Mouse (Mus musculus) heart, embryonic 11.5 days (tissue): ENCODE data around the gene Rrp1b. TPM values are rescaled to one million over a fixed set of nuclear protein-coding genes. Genes with fewer than 3 reads are reported as not detected.

Source experiments
- ATAC-seq: fragments of 200-750 bp; cut with Nextera tagmentation; replicated peaks from 2 replicates; pipeline ENCODE4 v1.8.0; 2017; ENCODE audit warnings: moderate library complexity; ENCODE audit not compliant: insufficient number of reproducible peaks, low FRiP score, low TSS enrichment
- H3K27ac ChIP-seq: fragments of 300-500 bp; sonication (generic); 2 replicates; pipeline ENCODE4 v1.5.1; 2014; ENCODE audit warnings: mild to moderate bottlenecking, low read depth, low read length
- H3K27me3 ChIP-seq: fragments of 300-500 bp; sonication (generic); 2 replicates; pipeline ENCODE4 v1.6.1; 2014; ENCODE audit warnings: mild to moderate bottlenecking, low read length, mixed read lengths; ENCODE audit not compliant: control insufficient read depth, insufficient read depth
- H3K36me3 ChIP-seq: fragments of 300-500 bp; sonication (generic); 2 replicates; pipeline ENCODE4 v1.6.1; 2014; ENCODE audit warnings: mild to moderate bottlenecking, low read length, moderate library complexity, mixed read lengths; ENCODE audit not compliant: control insufficient read depth, insufficient read depth
- H3K4me1 ChIP-seq: fragments of 300-500 bp; sonication (generic); 2 replicates; pipeline ENCODE4 v1.6.1; 2014; ENCODE audit warnings: low read length; ENCODE audit not compliant: control insufficient read depth, insufficient read depth
- H3K4me2 ChIP-seq: fragments of 300-500 bp; sonication (generic); 2 replicates; pipeline ENCODE4 v1.6.1; 2014; ENCODE audit warnings: mild to moderate bottlenecking, moderate library complexity
- H3K4me3 ChIP-seq: fragments of 300-500 bp; sonication (generic); 2 replicates; pipeline ENCODE4 v1.5.1; 2014; ENCODE audit warnings: low read depth, low read length
- H3K9ac ChIP-seq: fragments of 300-500 bp; sonication (generic); 2 replicates; pipeline ENCODE4 v1.6.1; 2014; ENCODE audit warnings: mild to moderate bottlenecking, low read depth, low read length, moderate library complexity
- H3K9me3 ChIP-seq: fragments of 300-500 bp; sonication (generic); replicated peaks from 2 replicates; pipeline ENCODE4 v1.6.1; 2016; ENCODE audit warnings: low read length; ENCODE audit not compliant: control insufficient read depth
- WGBS: fragments of 180-500 bp; shearing (Covaris S2); extraction: QIAGEN DNeasy Blood & Tissue Kit; methylation state at CpG from one replicate; pipeline ENCODE4 v1.1.7; 2014; ENCODE audit not compliant: insufficient replicate concordance; 5-methylcytosine and 5-hydroxymethylcytosine counted together
- polyA plus RNA-seq: library from polyadenylated mRNA; unstranded; fragments of >200 nt; fragmentation: Nextera tagmentation; extraction: Ambion mirVana; gene quantifications from 2 replicates; pipeline ENCODE4 v1.2.1, GENCODE M21; 2014

Rrp1b gene
- 29.5 and 44.3 TPM in 2 replicates for polyA plus RNA-seq

DNA sequence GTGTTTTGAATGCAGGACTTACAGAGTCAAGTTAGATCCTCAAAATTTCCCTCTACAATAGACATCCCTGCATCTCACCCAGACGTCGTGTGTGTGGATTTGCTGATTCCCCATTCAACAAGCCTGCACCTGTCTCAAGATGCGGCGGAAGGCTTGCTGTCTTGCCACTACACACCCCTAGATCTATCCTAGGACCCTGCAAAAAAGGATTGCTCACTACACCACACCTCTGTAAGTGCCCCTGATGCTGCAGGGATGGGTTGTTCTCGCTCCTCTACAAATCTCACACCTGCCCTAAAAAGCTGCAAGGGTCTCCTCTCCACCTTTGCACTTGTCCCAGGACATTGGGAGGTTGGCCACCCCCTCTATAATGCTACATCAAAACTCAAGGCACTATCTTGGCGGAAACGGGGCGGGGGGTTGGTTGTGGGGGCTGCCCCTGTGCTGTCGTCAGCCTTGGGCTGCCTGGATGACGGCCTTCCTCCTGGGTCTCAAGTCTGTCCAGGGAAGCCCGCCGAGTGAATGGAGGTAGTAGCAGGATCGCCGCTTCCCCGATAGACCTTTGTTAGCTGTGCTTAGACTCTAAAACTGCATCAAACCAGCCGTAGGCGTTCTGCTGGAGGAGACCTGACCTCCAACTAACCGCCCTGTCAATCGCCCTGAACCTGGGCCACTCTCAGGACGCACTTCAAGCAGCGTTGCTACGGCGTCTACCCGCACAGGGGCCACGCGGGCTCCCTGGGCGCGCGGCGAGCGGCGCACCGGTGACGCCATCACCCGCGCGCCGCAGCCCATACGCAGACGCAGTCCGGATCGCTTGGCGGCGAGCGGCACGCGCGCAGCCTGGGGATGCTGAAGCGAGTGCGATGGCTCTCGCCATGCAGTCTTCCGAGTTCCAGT lies at the start of gene Rrp1b, which contains the start of gene Hsf2bp:
Gene Rrp1b (plus strand): TSS at position 492 of the 900 bp plus-strand sequence.
Gene Hsf2bp (minus strand): TSS at position 741 of the 900 bp plus-strand sequence.
- Histone ChIP-seq H3K9me3 (no peaks in the 10 kb centered on the region), H3K9ac (peak within 1 kb of the TSS; percentile 87), H3K4me3 (peak within 1 kb of the TSS; percentile 82), H3K4me2 (peak within 1 kb of the TSS; percentile 94), H3K36me3 (no peaks in the 10 kb centered on the region), H3K4me1 (peaks cover 11% of the 10 kb centered on the region), H3K27me3 (no peaks in the 10 kb centered on the region), H3K27ac (peak within 1 kb of the TSS; percentile 74)
- peak; percentile 87 for ATAC-seq
- WGBS: 5% methylated on average over 52 of the region's 52 CpGs

- H3K4me3 ChIP-seq: no peak overlapping the region
Observed at GRCm38 (mm10) chr17:31986915-31987314, 49.0 kb upstream of the Rrp1b start.

GRCm38 (mm10) chr17:31989035-31989434 lies 46.9 kb upstream of the Rrp1b start:
- H3K27me3 ChIP-seq: no peaks in the 10 kb centered on the region
- H3K27ac ChIP-seq: no peak overlapping the region
- H3K9me3 ChIP-seq: no peaks in the 10 kb centered on the region
- no peak for ATAC-seq
- no peaks in the 10 kb centered on the region for H3K4me1 ChIP-seq
- WGBS: 69% methylated on average over 2 of the region's 2 CpGs
- no peak overlapping the region for H3K4me2 ChIP-seq
- H3K9ac ChIP-seq: no peak overlapping the region
- H3K4me3 ChIP-seq: no peak overlapping the region
- no peaks in the 10 kb centered on the region for H3K36me3 ChIP-seq

More at GRCm38 (mm10) chr17:31986915-31987314, 49.0 kb upstream of the Rrp1b start:
- no peak overlapping the region for H3K9ac ChIP-seq
- H3K36me3 ChIP-seq: no peaks in the 10 kb centered on the region
- 90% methylated on average over 1 of the region's 1 CpGs for WGBS
- no peak for ATAC-seq
- H3K27ac ChIP-seq: no peak overlapping the region
- H3K9me3 ChIP-seq: no peaks in the 10 kb centered on the region
- H3K27me3 ChIP-seq: no peaks in the 10 kb centered on the region
- peaks cover 8% of the 10 kb centered on the region; the same call in 1 of the 2 replicates for H3K4me1 ChIP-seq
- no peak overlapping the region for H3K4me2 ChIP-seq

GRCm38 (mm10) chr17:31992004-31992403 lies 43.9 kb upstream of the Rrp1b start:
- no peaks in the 10 kb centered on the region for H3K9me3 ChIP-seq
- no peak overlapping the region for H3K9ac ChIP-seq
- no peaks in the 10 kb centered on the region for H3K4me1 ChIP-seq
- H3K27ac ChIP-seq: no peak overlapping the region
- WGBS: 59% methylated on average over 2 of the region's 2 CpGs
- no peak for ATAC-seq
- no peaks in the 10 kb centered on the region for H3K27me3 ChIP-seq
- no peak overlapping the region for H3K4me2 ChIP-seq
- no peak overlapping the region for H3K4me3 ChIP-seq
- H3K36me3 ChIP-seq: no peaks in the 10 kb centered on the region

GRCm38 (mm10) chr17:31993354-31993753 lies 42.5 kb upstream of the Rrp1b start:
- ATAC-seq: no peak

DNA sequence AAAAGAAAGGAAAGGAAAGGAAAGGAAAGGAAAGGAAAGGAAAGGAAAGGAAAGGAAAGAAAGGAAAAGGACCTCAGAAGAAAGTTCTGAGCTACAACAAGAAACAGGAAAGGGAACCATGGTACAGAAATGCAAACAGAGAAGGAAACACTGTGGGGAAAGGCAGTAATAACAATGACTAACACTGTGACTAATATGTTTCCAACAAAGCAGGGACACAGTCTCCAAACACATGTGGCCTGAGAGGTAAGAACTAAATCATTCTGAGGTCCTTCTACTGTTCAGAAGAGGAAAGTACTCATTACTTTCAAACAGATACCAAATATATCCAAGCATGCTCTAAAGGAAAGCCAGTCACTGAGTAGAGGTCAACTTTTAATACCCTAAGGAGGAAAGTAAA lies 41.8 kb upstream of the Rrp1b start:
- Histone ChIP-seq H3K9ac (no peak overlapping the region), H3K4me3 (no peak overlapping the region), H3K4me1 (no peaks in the 10 kb centered on the region), H3K4me2 (no peak overlapping the region), H3K27ac (no peak overlapping the region), H3K9me3 (no peaks in the 10 kb centered on the region), H3K36me3 (no peaks in the 10 kb centered on the region), H3K27me3 (no peaks in the 10 kb centered on the region)
- ATAC-seq: no peak

More at GRCm38 (mm10) chr17:31993354-31993753, 42.5 kb upstream of the Rrp1b start:
- Histone ChIP-seq H3K4me1 (no peaks in the 10 kb centered on the region), H3K36me3 (no peaks in the 10 kb centered on the region), H3K9ac (no peak overlapping the region), H3K4me2 (no peak overlapping the region), H3K9me3 (no peaks in the 10 kb centered on the region), H3K4me3 (no peak overlapping the region), H3K27me3 (no peaks in the 10 kb centered on the region), H3K27ac (no peak overlapping the region)
- 63% methylated on average over 1 of the region's 1 CpGs for WGBS

DNA sequence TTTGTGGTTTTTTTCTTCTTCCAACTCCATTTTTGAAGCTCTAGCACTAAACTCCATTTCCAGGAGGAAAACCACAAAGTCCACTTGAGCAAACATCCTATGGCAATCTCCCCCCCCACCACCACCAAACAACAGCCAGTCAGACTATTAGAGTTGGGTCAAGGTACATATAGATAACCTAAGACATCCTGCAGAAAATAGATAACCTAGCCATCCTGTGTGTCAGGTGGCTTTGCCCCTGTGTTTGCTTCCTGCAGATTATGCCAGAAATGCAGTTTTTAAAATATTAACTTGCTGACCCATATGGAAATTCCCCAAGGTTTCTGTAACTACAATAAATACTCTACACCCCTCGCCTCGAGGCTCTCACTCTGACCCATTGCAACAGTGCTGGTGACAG lies 40.1 kb upstream of the Rrp1b start:
- Histone ChIP-seq H3K4me3 (no peak overlapping the region), H3K4me1 (no peaks in the 10 kb centered on the region), H3K27me3 (no peaks in the 10 kb centered on the region), H3K36me3 (no peaks in the 10 kb centered on the region), H3K9ac (no peak overlapping the region), H3K4me2 (no peak overlapping the region), H3K27ac (no peak overlapping the region), H3K9me3 (no peaks in the 10 kb centered on the region)
- no peak for ATAC-seq
- WGBS: 57% methylated on average over 2 of the region's 2 CpGs

DNA sequence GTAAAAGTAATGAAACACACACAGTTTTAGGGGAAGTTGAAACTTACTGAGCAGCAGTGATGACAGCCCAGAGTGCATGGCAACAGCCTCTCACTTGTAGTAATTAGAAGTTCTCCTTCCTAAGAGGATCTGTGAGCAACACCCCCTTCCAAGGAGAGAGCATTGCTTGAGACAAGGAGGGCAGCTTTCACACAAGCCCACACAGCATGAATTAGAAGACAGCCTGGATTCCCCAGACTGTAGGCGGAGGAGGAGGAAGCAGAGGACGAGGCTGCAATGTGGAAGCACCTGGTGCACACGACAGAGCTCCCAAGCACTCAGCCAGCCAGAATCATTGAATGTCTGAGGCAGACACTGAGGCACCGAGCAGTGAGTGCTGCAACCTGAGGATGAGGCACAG lies 39.6 kb upstream of the Rrp1b start:
- Histone ChIP-seq H3K4me2 (no peak overlapping the region), H3K27ac (no peak overlapping the region), H3K4me1 (no peaks in the 10 kb centered on the region), H3K27me3 (no peaks in the 10 kb centered on the region), H3K9me3 (no peaks in the 10 kb centered on the region), H3K9ac (no peak overlapping the region), H3K36me3 (no peaks in the 10 kb centered on the region), H3K4me3 (no peak overlapping the region)
- WGBS: 64% methylated on average over 4 of the region's 4 CpGs
- ATAC-seq: no peak

DNA sequence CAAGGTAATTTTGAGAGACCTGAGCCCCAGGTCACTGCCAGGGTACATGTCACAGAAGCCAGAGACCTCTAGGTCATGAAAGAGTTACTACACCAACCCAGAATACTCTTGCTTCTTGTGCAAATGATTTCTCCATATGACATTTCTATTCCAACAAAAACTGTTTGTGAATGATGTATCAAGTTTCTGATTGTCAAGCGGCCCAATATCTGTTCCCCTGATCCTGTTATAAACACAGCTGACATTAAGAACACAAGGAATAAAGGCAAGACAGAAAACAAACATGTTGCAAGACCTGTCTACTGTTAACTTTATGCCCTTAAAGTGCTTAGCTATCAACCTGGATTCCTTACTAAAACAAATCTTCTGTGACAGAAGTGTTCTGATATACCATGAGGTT lies 37.5 kb upstream of the Rrp1b start:
- Histone ChIP-seq H3K4me2 (no peak overlapping the region), H3K4me1 (no peaks in the 10 kb centered on the region), H3K9me3 (no peaks in the 10 kb centered on the region), H3K4me3 (no peak overlapping the region), H3K9ac (no peak overlapping the region), H3K36me3 (no peaks in the 10 kb centered on the region), H3K27me3 (no peaks in the 10 kb centered on the region), H3K27ac (no peak overlapping the region)
- ATAC-seq: no peak
- 73% methylated on average over 1 of the region's 1 CpGs for WGBS
